Mouse (Mus musculus) adrenal gland, adult 2 months (tissue): ENCODE results near the gene Cnp. TPM values are rescaled to one million over a fixed set of nuclear protein-coding genes. Genes with fewer than 3 reads are reported as not detected.
"Not testable (repeated sequence)": the region's sequence is repeated elsewhere in the genome, so short reads cannot be mapped to it uniquely, and the experiment has no call there.

ENCODE experiments used
- DNase-seq: peaks from one replicate; pipeline ENCODE4 v3.0.0; 2021
- polyA plus RNA-seq: library from polyadenylated mRNA; depleted of rRNA; stranded (reverse); fragments of >200 nt; gene quantifications from 2 replicates; pipeline ENCODE4 v1.2.3, GENCODE M21; 2012
- total RNA-seq, 2 experiments: library from RNA; stranded (reverse); gene quantifications; 2 replicates each; pipeline ENCODE4 v1.2.3; 2021

Gene Cnp
- total and polyA plus RNA-seq, 3 experiments: 29.4 to 55.4 (median 38.3) TPM

GRCm38 (mm10) chr11:100585148-100585547, 10.4 kb downstream of the Cnp start:
- no peak for DNase-seq

- DNase-seq: no peak
Measured at GRCm38 (mm10) chr11:100588462-100588861, 13.8 kb downstream of the Cnp start.

GRCm38 (mm10) chr11:100592346-100593046, 17.8 kb downstream of the Cnp start:
- no peak for DNase-seq

GRCm38 (mm10) chr11:100594608-100595007, 19.9 kb downstream of the Cnp start:
- no peak for DNase-seq

- no peak for DNase-seq
Measured at GRCm38 (mm10) chr11:100595533-100595932, 20.8 kb downstream of the Cnp start.

GRCm38 (mm10) chr11:100598074-100598473, 23.4 kb downstream of the Cnp start:
- no peak for DNase-seq

- no peak for DNase-seq
Measured at GRCm38 (mm10) chr11:100601372-100601771, 26.7 kb downstream of the Cnp start.

- DNase-seq: no peak
Measured at GRCm38 (mm10) chr11:100603155-100603554, 28.5 kb downstream of the Cnp start.

GRCm38 (mm10) chr11:100603813-100604212, 29.1 kb downstream of the Cnp start:
- DNase-seq: no peak

- DNase-seq: peak; percentile 54
Measured at GRCm38 (mm10) chr11:100604321-100605005, 29.8 kb downstream of the Cnp start.

- DNase-seq: no peak
Measured at GRCm38 (mm10) chr11:100605451-100605850, 30.7 kb downstream of the Cnp start.

- no peak for DNase-seq
Measured at GRCm38 (mm10) chr11:100607121-100607520, 32.4 kb downstream of the Cnp start.

- no peak for DNase-seq
Measured at GRCm38 (mm10) chr11:100608796-100609195, 34.1 kb downstream of the Cnp start.

- DNase-seq: no peak
Measured at GRCm38 (mm10) chr11:100609355-100609996, 34.8 kb downstream of the Cnp start.

GRCm38 (mm10) chr11:100609997-100610680, 35.4 kb downstream of the Cnp start:
- DNase-seq: peak; percentile 54

- DNase-seq: no peak
Measured at GRCm38 (mm10) chr11:100611627-100612026, 36.9 kb downstream of the Cnp start.

GRCm38 (mm10) chr11:100613241-100613640, 38.5 kb downstream of the Cnp start:
- no peak for DNase-seq

- DNase-seq: no peak
Measured at GRCm38 (mm10) chr11:100616332-100616731, 41.6 kb downstream of the Cnp start.

- not testable (repeated sequence) for DNase-seq
Measured at GRCm38 (mm10) chr11:100616836-100617235, 42.1 kb downstream of the Cnp start.

- DNase-seq: peak; percentile 57
Measured at GRCm38 (mm10) chr11:100617480-100617879, 42.8 kb downstream of the Cnp start.

GRCm38 (mm10) chr11:100618761-100619484, 44.2 kb downstream of the Cnp start, which contains the start of gene Nkiras2:
Gene Nkiras2 (plus strand): TSS chr11:100619244.
- DNase-seq: peak; percentile 78
